Mouse (Mus musculus): ENCODE measurements around the gene Aldh1a1. TPM values are rescaled to one million over a fixed set of nuclear protein-coding genes. Genes with fewer than 3 reads are reported as not detected.
"Not testable (repeated sequence)": the region's sequence is repeated elsewhere in the genome, so short reads cannot be mapped to it uniquely, and the experiment has no call there.

Aldh1a1 gene
- total RNA-seq, 2 experiments from 2014 or later = 29.7 to 40.7 TPM

- DNase-seq = no peak
Observed at GRCm38 (mm10) chr19:20549409-20549808, 56.9 kb downstream of the Aldh1a1 start.

- no peak for DNase-seq
Observed at GRCm38 (mm10) chr19:20555365-20555764, 62.9 kb downstream of the Aldh1a1 start.

GRCm38 (mm10) chr19:20557211-20557610, 64.7 kb downstream of the Aldh1a1 start:
- DNase-seq = no peak

GRCm38 (mm10) chr19:20558069-20558468, 65.6 kb downstream of the Aldh1a1 start:
- no peak for DNase-seq

DNA sequence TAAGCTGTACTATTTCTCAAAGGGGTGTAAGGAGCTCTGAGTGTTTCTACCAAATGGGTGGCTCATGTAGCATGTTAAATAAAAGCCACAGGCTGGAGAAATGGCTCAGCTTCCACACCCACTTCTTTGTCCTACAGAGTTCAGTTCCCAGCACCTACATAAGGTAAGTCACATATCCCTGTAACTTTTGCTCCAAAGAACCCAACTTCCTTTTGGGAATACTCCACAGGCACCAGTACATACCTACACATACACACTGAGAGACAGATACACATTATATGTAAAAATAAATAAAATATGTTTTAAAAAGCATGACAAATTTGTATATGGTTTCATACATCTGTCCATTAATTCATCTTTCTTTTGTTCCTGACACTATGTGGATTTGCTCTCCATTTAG, 66.0 kb downstream of the Aldh1a1 start:
- DNase-seq = no peak

- peak; percentile 9 for DNase-seq
Observed at GRCm38 (mm10) chr19:20558952-20559351, 66.4 kb downstream of the Aldh1a1 start.

DNA sequence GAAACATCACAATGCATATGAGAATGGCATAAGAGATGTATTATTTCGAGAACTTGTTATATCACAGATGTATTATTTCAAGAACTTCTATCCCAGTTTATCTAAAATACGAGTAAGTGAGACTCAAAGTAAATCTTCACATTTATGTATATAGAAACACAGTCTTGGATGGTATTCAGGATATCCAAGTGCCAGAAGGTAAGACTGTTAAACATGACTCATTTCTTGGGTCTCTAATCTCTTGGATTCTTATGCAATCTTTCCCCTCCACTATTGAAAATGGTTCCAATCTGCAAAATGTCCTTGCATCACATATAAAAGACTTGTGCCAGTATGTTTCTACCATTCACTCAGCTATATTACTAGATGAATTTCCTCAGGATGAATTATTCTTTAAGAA, 67.4 kb downstream of the Aldh1a1 start:
- DNase-seq = no peak

DNA sequence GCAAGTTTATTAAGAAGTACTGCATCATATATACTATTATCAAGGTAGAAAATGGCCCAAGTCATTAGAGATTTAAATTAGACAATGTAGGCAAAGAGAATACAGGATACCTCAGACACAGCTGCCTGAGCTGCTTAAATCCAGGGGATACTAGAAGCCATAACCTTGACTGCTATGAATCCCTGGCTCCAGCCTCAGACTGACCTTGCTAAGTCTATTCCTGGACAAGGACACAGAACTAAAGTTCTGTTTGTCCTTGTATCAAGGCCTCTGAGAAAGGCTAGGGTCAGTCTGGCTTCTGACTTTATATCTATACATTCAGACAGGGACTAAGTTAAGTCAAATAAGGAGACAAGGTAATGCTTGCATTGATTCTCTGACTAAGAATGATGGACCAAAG, 69.9 kb downstream of the Aldh1a1 start:
- DNase-seq = peak; percentile 25

DNA sequence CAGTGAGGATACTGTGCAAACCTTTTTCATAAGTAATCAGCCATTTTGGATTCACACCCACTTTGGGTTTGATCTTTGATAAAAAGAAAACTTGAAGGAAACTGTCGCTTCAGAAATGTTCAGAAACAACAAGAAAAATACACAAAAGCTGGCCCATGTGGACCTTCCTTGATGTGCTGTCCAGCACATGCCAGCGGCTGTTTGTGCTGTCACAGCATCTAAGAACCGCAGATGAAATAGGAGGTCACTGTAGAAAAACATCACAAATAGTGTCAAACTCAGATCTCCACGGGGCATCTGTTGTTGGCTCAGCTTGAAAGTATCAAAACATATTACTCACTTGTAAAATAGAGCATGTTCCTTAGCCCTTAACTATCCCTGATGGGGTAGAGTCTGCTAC, 73.8 kb downstream of the Aldh1a1 start:
- no peak for DNase-seq

DNA sequence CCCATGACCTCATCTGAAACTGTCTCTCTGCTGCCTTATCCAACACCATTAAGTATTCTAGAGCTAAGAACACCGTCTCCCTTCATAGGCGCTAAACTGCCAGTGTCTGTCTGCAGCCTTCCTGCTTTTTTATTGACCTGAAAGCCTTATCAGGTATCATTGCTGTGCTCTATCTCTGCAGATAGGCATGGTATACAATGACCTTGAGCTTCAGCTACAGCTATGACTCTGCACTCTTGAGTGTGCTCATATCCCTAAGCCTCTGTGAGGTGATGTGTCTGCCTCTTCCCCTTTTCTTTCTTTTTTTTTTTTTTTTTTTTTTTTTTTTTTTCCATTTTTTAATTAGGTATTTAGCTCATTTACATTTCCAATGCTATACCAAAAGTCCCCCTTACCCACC, 74.5 kb downstream of the Aldh1a1 start:
- DNase-seq = no peak

DNA sequence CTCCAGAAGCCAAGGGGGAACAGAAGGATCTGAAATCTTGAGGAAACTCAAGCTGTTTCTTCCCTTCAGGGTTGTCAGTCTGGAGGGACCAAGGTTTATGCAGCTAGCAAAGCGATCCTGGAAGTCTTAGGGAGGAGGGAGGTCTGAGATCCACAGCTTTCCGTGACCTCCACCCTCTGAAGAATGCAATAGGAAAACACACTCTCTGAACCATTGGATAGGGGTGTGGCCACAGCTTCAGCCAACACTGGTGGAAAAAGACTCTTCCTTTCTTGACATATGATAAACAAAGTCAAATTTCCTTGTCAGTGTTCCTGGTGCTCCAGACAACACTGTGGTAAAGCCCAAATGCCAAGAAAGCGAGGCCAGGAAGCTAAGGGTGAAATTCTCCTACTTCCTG, 84.5 kb downstream of the Aldh1a1 start:
- no peak for DNase-seq

- no peak for DNase-seq
Observed at GRCm38 (mm10) chr19:20577429-20577828, 84.9 kb downstream of the Aldh1a1 start.

GRCm38 (mm10) chr19:20599951-20600350, 107.4 kb downstream of the Aldh1a1 start:
- no peak for DNase-seq

- peak; percentile 43 for DNase-seq
Observed at GRCm38 (mm10) chr19:20601739-20602138, 109.2 kb downstream of the Aldh1a1 start.

DNA sequence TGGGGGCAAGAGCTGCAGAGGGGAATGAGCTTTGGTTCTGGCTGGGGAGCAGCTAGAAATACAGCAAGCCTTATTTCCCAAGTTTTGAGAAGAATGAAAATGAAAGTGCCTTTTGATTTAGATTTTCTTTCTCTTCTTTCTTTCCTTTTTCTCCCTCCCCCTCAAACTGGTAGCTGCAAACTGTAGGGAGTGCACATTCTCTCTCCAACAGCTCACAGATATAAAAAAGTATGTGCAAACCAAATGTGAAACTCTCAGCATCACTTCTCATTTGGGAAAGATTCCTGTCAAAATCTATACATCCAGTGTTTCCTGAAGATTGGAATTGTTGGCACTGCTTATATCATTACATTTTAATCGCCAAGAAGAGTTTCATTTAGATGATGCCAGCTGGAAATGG, 110.7 kb downstream of the Aldh1a1 start:
- DNase-seq = no peak

DNA sequence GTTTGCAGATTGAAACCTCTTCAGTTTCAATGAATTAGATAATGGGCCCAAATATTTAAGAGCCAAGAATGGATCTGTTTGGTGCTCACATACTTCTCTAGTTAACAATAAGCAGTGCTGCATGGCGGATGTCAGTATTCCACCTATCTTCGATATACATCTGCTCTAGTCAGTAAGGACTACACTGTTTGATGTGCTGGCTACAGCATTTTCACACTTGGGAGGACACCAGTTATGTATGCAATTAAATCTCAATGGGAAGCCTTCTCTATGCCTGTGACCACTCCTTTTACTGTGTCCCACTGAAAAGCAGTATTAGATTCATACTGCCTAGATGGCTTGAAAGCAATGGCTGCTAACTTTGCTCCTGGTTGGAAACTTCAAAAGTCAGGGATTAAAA, 111.4 kb downstream of the Aldh1a1 start:
- DNase-seq = no peak

DNA sequence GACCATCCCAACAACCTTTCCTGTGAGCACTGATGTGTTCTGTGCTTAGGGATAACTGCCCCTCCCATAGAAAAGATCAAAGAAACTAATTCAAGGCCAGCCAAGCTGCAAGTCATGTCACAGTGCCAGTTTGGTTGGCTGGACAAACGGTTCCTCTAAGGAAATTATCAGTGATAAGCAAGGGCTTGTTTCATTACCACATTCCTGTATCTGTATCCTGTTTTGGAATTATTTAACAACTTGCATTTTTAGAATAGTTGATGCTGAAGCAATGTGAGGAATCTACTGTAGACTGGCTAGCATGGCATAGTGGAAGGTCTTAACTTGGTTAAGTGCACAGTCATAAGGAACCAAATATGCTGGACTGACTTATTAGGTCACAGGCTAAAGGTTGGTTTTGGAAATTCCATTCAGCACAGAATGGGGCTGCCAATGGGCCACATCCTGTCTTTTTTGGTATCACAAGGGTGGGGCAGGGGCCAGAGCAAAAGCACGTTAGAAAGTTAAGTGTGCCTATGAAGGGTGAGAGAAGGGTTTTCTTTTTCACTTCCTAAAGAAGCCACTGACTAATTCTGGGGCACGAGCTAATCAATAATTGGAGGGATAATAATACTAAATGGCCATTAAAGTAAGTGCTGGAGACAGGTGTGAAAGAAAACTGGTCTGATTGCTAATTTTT, 121.9 kb downstream of the Aldh1a1 start:
- peak; percentile 6 for DNase-seq

DNA sequence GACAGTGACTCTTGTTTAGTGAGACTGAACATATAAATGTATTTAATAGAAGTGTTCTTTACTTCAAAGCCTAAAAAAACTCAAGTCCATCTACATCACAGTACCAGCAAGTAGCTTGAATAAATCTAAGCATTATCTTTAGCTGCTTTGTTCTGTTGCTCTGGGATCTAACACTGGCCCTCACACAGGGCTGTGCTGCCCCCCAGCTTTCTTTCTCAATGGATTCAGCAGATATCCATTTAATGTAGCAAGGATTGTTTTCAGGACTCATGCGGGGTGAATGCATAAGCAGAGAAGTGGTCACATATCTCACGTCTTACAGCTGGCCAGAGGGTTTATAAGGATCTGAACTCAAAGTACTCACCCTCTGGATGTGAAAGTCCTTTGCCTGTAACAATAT, 129.9 kb downstream of the Aldh1a1 start:
- no peak for DNase-seq

DNA sequence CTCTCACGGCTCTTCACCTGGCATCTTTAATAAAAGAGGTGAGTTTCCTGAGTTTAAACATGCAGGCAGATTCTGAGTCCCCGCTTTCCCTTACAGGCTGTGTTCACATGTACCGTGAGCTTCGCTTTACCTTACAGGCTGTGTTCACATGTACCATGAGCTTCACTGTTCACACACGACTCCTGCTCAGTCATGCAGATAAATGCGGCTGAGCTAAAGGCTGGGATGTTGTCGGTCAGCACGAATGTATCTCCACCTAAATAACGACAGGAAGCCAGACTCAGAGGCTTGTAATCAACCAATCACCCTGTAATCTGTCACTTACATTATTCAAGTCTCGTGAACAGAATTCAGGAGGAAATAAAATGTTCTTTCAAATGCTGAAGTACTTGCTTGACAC, 130.9 kb downstream of the Aldh1a1 start:
- DNase-seq = no peak

DNA sequence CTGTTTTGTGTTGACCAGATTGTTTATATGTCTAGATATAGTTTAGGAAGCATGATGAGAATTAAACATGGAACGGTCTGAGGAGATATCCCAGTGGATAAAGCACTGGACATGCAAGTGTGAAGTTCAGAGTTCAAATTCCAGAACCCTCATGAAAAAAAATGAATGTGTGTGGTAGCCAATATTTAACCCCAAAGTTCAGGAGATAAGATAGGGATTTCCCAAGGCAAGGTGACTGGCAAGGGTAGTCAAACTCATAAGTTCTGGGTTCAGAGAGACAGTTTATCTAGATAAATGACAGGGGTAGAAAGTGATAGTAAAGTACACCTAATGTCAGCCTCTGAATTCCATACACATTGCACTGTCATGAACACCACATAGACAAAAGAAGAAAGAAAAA, 138.5 kb downstream of the Aldh1a1 start:
- no peak for DNase-seq

DNA sequence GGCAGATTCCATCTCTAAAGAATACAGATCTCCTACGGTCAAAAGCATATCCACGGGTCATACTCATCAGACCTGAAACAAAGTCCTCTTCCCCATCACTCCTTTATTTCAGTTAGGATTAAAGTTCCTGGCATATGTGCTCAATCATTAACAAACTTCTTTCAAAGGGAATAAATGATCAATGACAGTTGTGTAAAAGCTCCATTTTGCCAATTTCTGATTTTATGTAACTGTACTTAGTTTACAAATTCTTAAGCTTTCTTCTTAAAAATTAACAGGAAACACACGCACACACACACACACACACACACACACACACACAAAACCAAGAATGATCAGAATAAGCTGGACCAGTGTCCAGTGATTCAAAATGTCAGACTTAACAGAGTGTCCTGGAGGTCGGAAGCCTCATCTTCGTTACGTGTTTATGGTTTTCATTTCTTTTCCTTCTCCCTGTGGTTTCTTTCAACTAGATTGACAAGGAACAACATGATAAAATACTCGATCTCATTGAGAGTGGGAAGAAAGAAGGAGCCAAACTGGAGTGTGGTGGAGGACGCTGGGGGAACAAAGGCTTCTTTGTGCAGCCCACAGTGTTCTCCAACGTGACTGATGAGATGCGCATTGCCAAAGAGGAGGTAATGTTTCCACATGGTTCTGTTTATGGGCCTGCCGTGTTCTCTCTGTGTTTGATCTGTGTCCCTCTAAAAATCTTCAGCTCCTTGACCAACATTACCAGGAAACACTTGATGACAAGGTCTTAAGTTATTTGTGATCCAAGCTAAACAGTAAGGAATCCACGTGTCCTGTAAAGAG, 141.6 kb downstream of the Aldh1a1 start:
- no peak for DNase-seq

GRCm38 (mm10) chr19:20644346-20644745, 151.8 kb downstream of the Aldh1a1 start:
- DNase-seq = no peak

- DNase-seq = not testable (repeated sequence)
Observed at GRCm38 (mm10) chr19:20647496-20647895, 155.0 kb downstream of the Aldh1a1 start.

GRCm38 (mm10) chr19:20650008-20650407, 157.5 kb downstream of the Aldh1a1 start:
- no peak for DNase-seq

Data from adrenal gland, postnatal 10 days (tissue).